Mouse (Mus musculus) thymus, adult 2 months (tissue): ENCODE results near the gene Rock2.

Source experiments
- CTCF ChIP-seq: fragments of 200-500 bp; IDR thresholded peaks from 2 replicates; pipeline ENCODE4 v1.5.1; 2012; ENCODE audit warnings: mild to moderate bottlenecking, control low read depth, low read length, moderate library complexity, borderline replicate concordance; ENCODE audit not compliant: control insufficient read depth, poor library complexity, insufficient read depth; ENCODE audit errors: extremely low read depth
- POLR2A ChIP-seq: fragments of 200-500 bp; IDR thresholded peaks from 2 replicates; pipeline ENCODE4 v1.6.1; 2012; ENCODE audit warnings: mild to moderate bottlenecking, low read length, control low read depth, moderate library complexity; ENCODE audit not compliant: control insufficient read depth, poor library complexity, insufficient read depth; ENCODE audit errors: extremely low read depth

DNA sequence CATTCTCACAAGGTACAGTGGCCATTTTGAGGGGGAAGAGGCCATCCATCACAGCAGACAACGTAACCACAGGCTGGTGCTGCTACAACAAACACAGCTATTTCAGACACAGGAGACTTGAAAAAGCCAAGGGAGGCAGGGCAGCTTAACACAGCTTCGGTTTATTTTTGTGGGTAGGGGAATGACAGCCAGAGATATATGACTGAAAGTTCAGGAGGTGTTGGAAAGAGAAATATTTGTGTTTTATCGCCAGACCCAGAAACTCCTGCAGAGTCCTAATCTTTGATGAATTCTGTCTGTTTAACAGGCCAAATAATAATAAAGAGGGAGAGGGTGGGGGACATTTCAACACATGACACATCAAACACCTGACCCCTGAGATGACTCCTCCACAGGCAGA, 28.2 kb upstream of the Rock2 start:
- no peak for TF ChIP-seq CTCF
- TF ChIP-seq POLR2A = no peak
